Mouse (Mus musculus) liver, postnatal 0 days (tissue): Measurements from ENCODE around the gene Zfp106. TPM values are rescaled to one million over a fixed set of nuclear protein-coding genes. Genes with fewer than 3 reads are reported as not detected.

Experiments used
- ATAC-seq: fragments of 200-750 bp; cut with Nextera tagmentation; 2 replicates; pipeline ENCODE4 v1.8.0; 2017; ENCODE audit warnings: mild to moderate bottlenecking, moderate library complexity
- DNase-seq: peaks from one replicate; pipeline ENCODE4 v3.0.0-alpha.2; 2016
- H3K27ac ChIP-seq: fragments of 300-500 bp; sonication (generic); 2 replicates; pipeline ENCODE4 v1.5.1; 2014; ENCODE audit warnings: antibody characterized with exemption, moderate library complexity, mild to moderate bottlenecking, low read depth
- H3K27me3 ChIP-seq: fragments of 300-500 bp; sonication (generic); 2 replicates; pipeline ENCODE4 v1.6.1; 2014; ENCODE audit warnings: low read length, control low read depth, mixed read lengths; ENCODE audit not compliant: insufficient read depth
- H3K36me3 ChIP-seq: fragments of 300-500 bp; sonication (generic); replicated peaks from 2 replicates; pipeline ENCODE4 v1.6.1; 2014; ENCODE audit warnings: mild to moderate bottlenecking, control low read depth, low read length, moderate library complexity, mixed read lengths; ENCODE audit not compliant: insufficient read depth
- H3K4me1 ChIP-seq: fragments of 300-500 bp; sonication (generic); 2 replicates; pipeline ENCODE4 v1.6.1; 2014; ENCODE audit warnings: antibody characterized with exemption, mild to moderate bottlenecking, control low read depth; ENCODE audit not compliant: insufficient read depth
- H3K4me2 ChIP-seq: fragments of 300-500 bp; sonication (generic); 2 replicates; pipeline ENCODE4 v1.6.1; 2014; ENCODE audit warnings: low read depth, mild to moderate bottlenecking, low read length, moderate library complexity, mixed read lengths
- H3K4me3 ChIP-seq: fragments of 300-500 bp; sonication (generic); 2 replicates; pipeline ENCODE4 v1.5.1; 2014; ENCODE audit warnings: low read depth, low read length
- H3K9ac ChIP-seq: fragments of 300-500 bp; sonication (generic); replicated peaks from 2 replicates; pipeline ENCODE4 v1.6.1; 2014; ENCODE audit warnings: mild to moderate bottlenecking, moderate library complexity
- H3K9me3 ChIP-seq: fragments of 300-500 bp; sonication (generic); 2 replicates; pipeline ENCODE4 v1.6.1; 2016; ENCODE audit warnings: mild to moderate bottlenecking, control low read depth, low read length, mixed read lengths
- CTCF ChIP-seq: sonication (generic); IDR thresholded peaks from 2 replicates; pipeline ENCODE4 v1.5.1; 2016; ENCODE audit warnings: antibody characterized with exemption, low read depth
- EP300 ChIP-seq: IDR thresholded peaks from 2 replicates; pipeline ENCODE4 v1.6.1; 2016; ENCODE audit warnings: antibody characterized with exemption, low read depth, mild to moderate bottlenecking
- WGBS: fragments of 180-500 bp; shearing (Covaris S2); extraction: QIAGEN DNeasy Blood & Tissue Kit; methylation state at CpG from one replicate; pipeline ENCODE4 v1.1.7; 2014; ENCODE audit not compliant: insufficient replicate concordance; 5-methylcytosine and 5-hydroxymethylcytosine counted together
- polyA plus RNA-seq: library from polyadenylated mRNA; unstranded; fragments of >200 nt; fragmentation: Nextera tagmentation; extraction: Ambion mirVana; gene quantifications from 2 replicates; pipeline ENCODE4 v1.2.1, GENCODE M21; 2015

The Zfp106 gene
- polyA plus RNA-seq, 1 experiment from 2014 or later: 18.8 TPM

GRCm38 (mm10) chr2:120529531-120529930 lies 34.1 kb downstream of the Zfp106 start:
- TF ChIP-seq CTCF (peak; percentile 39), EP300 (no peak)
- ATAC-seq (no peak), DNase-seq (no peak)
- no peaks in the 10 kb centered on the region for H3K27me3 ChIP-seq
- no peaks in the 10 kb centered on the region for H3K9me3 ChIP-seq
- no peaks in the 10 kb centered on the region for H3K4me1 ChIP-seq
- no peak overlapping the region for H3K4me2 ChIP-seq
- no peak overlapping the region for H3K4me3 ChIP-seq
- no peak overlapping the region for H3K9ac ChIP-seq
- H3K27ac ChIP-seq: no peak overlapping the region
- H3K36me3 ChIP-seq: peaks cover 76% of the 10 kb centered on the region

- DNase-seq (no peak), ATAC-seq (no peak)
- Histone ChIP-seq H3K9me3 (no peaks in the 10 kb centered on the region), H3K36me3 (peaks cover 81% of the 10 kb centered on the region), H3K4me1 (no peaks in the 10 kb centered on the region), H3K27ac (no peak overlapping the region), H3K9ac (no peak overlapping the region), H3K4me3 (no peak overlapping the region), H3K27me3 (no peaks in the 10 kb centered on the region), H3K4me2 (no peak overlapping the region)
- WGBS: 76% methylated on average over 5 of the region's 5 CpGs
- TF ChIP-seq EP300 (no peak), CTCF (no peak)
Observed at GRCm38 (mm10) chr2:120526771-120527170, 36.9 kb downstream of the Zfp106 start.

GRCm38 (mm10) chr2:120518547-120519210 lies 45.0 kb downstream of the Zfp106 start:
- TF ChIP-seq CTCF (no peak), EP300 (no peak)
- H3K27ac ChIP-seq: no peak overlapping the region
- no peaks in the 10 kb centered on the region for H3K9me3 ChIP-seq
- no peak for ATAC-seq
- no peaks in the 10 kb centered on the region for H3K27me3 ChIP-seq
- peaks cover 74% of the 10 kb centered on the region for H3K36me3 ChIP-seq
- no peak overlapping the region for H3K4me2 ChIP-seq
- no peak overlapping the region for H3K4me3 ChIP-seq
- no peak for DNase-seq
- 87% methylated on average over 5 of the region's 5 CpGs for WGBS
- no peak overlapping the region for H3K9ac ChIP-seq
- H3K4me1 ChIP-seq: no peaks in the 10 kb centered on the region

GRCm38 (mm10) chr2:120514181-120514580 lies 49.5 kb downstream of the Zfp106 start:
- H3K9ac ChIP-seq: no peak overlapping the region
- TF ChIP-seq CTCF: no peak
- no peak for TF ChIP-seq EP300
- no peaks in the 10 kb centered on the region for H3K27me3 ChIP-seq
- no peak overlapping the region for H3K4me2 ChIP-seq
- H3K36me3 ChIP-seq: peaks cover 65% of the 10 kb centered on the region
- H3K9me3 ChIP-seq: no peaks in the 10 kb centered on the region
- 71% methylated on average over 4 of the region's 4 CpGs for WGBS
- no peak overlapping the region for H3K4me3 ChIP-seq
- no peak overlapping the region for H3K27ac ChIP-seq
- H3K4me1 ChIP-seq: no peaks in the 10 kb centered on the region
- DNase-seq (no peak), ATAC-seq (no peak)

- WGBS: 74% methylated on average over 5 of the region's 5 CpGs
- Histone ChIP-seq H3K27me3 (no peaks in the 10 kb centered on the region), H3K9ac (no peak overlapping the region), H3K4me2 (no peak overlapping the region), H3K27ac (no peak overlapping the region), H3K4me1 (peaks cover 6% of the 10 kb centered on the region), H3K36me3 (peaks cover 6% of the 10 kb centered on the region; the same call in 1 of the 2 replicates), H3K4me3 (no peak overlapping the region), H3K9me3 (no peaks in the 10 kb centered on the region)
- TF ChIP-seq EP300 (no peak), CTCF (no peak)
- no peak for DNase-seq
- ATAC-seq: no peak
Observed at GRCm38 (mm10) chr2:120503992-120504391, 59.7 kb downstream of the Zfp106 start.

- H3K4me2 ChIP-seq: no peak overlapping the region
- no peak overlapping the region for H3K4me3 ChIP-seq
- 82% methylated on average over 6 of the region's 6 CpGs for WGBS
- TF ChIP-seq EP300: no peak
- no peak for TF ChIP-seq CTCF
- no peak for DNase-seq
- no peak overlapping the region for H3K9ac ChIP-seq
- no peaks in the 10 kb centered on the region for H3K27me3 ChIP-seq
- H3K4me1 ChIP-seq: peaks cover 6% of the 10 kb centered on the region
- H3K36me3 ChIP-seq: peaks cover 5% of the 10 kb centered on the region; the same call in 1 of the 2 replicates
- ATAC-seq: no peak
- H3K27ac ChIP-seq: no peak overlapping the region
- H3K9me3 ChIP-seq: no peaks in the 10 kb centered on the region
Observed at GRCm38 (mm10) chr2:120503094-120503493, 60.5 kb downstream of the Zfp106 start.

GRCm38 (mm10) chr2:120502605-120502990 lies 61.0 kb downstream of the Zfp106 start:
- Histone ChIP-seq H3K9me3 (no peaks in the 10 kb centered on the region), H3K36me3 (peaks cover 5% of the 10 kb centered on the region; the same call in 1 of the 2 replicates), H3K4me1 (peaks cover 6% of the 10 kb centered on the region), H3K9ac (no peak overlapping the region), H3K4me2 (no peak overlapping the region), H3K4me3 (no peak overlapping the region), H3K27ac (no peak overlapping the region), H3K27me3 (no peaks in the 10 kb centered on the region)
- 54% methylated on average over 3 of the region's 3 CpGs for WGBS
- TF ChIP-seq CTCF (no peak), EP300 (no peak)
- DNase-seq (peak; percentile 31), ATAC-seq (no peak)
